Mouse (Mus musculus) E14TG2a.4 (cell line): ENCODE measurements at regions not wholly inside any gene's neighbourhood (a gene's known extent, or its start where the extent isn't known, plus 50 kb on each side); places are given as distances from the start of the nearest gene placed in this dataset.
"Not testable (repeated sequence)": the region's sequence is repeated elsewhere in the genome, so short reads cannot be mapped to it uniquely, and the experiment has no call there.

Experiments
- H3K27me3 ChIP-seq: 2 replicates; pipeline ENCODE4 v1.6.1; 2014; ENCODE audit warnings: low read length, control low read depth; ENCODE audit not compliant: insufficient read depth
- H3K36me3 ChIP-seq: 2 replicates; pipeline ENCODE4 v1.6.1; 2014; ENCODE audit warnings: low read length, control low read depth; ENCODE audit not compliant: insufficient read depth
- H3K4me1 ChIP-seq: replicated peaks from 2 replicates; pipeline ENCODE4 v1.6.1; 2014; ENCODE audit warnings: low read depth, low read length, control low read depth
- H3K4me3 ChIP-seq: replicated peaks from 2 replicates; pipeline ENCODE4 v1.5.1; 2014; ENCODE audit warnings: mild to moderate bottlenecking, low read length
- H3K9me3 ChIP-seq: 2 replicates; pipeline ENCODE4 v1.6.1; 2014; ENCODE audit warnings: low read length, control low read depth
- CTCF ChIP-seq: conservative IDR thresholded peaks from 2 replicates; pipeline ENCODE4 v1.5.1; 2014; ENCODE audit warnings: low read length
- NANOG ChIP-seq: IDR thresholded peaks from 2 replicates; pipeline ENCODE4 v1.6.1; 2014; ENCODE audit warnings: borderline replicate concordance, low read length, mixed read lengths
- POU5F1 ChIP-seq: IDR thresholded peaks from 2 replicates; pipeline ENCODE4 v1.6.1; 2014; ENCODE audit warnings: low read length, borderline replicate concordance

DNA sequence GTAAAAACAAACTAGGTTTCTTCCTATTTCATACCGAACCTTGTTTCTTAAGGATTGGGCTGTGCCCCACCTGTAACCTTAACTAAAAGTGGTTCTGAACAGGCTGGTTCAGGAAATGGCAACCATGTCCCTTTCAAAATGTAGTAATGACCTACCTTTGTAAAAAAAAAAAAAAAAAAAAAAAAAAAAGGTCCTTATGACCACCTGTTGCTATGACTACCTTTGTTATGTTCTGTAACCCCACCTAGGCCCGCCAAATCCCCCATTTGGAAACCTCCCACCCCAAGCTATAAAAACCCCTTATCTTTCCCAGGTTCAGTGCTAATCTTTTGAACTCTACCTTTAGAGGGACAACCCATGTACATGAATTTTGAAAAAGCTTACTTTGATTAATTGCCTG, 60.8 kb upstream of the Asns start:
- H3K36me3 ChIP-seq, result no peaks in the 10 kb centered on the region
- no peak overlapping the region for H3K4me3 ChIP-seq
- H3K9me3 ChIP-seq, result no peaks in the 10 kb centered on the region
- TF ChIP-seq POU5F1 (no peak), NANOG (no peak), CTCF (no peak)
- peaks cover 32% of the 10 kb centered on the region for H3K4me1 ChIP-seq
- no peaks in the 10 kb centered on the region for H3K27me3 ChIP-seq

DNA sequence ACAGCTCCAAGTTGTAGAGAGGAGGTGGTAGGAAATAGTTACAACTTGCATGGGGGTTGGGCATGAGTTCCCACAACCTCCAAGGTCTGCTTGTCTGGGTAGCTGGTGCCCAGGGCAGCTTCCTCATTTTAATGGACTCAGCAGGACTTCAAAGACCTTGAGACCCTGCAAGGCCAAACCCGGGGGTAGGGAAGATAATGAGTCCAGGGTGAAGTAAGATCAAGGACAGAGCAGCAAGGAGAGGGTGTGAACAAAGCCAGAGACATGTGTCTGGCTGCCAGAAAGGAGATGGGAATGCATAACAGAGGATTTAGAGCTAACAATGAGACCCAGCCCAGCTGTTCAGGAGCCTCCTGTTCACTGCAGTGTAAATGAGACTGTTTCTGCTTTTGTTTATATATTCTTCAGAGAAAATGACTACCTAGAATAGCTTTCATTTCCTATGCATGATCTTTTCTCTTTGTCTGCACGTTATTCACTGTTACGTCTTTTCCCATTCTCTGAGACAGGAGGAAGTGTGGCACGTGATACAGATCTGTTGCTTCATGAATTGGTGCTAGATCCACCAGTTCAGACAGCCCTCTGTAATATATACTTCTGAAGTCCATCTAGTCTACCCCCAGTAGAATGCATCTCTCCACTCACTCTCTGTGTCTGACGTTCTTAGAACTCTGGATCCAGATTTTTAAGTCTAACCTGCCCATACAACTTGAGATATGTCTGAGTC, 60.0 kb upstream of the Asns start:
- no peaks in the 10 kb centered on the region for H3K27me3 ChIP-seq
- H3K36me3 ChIP-seq, result no peaks in the 10 kb centered on the region
- peaks cover 32% of the 10 kb centered on the region for H3K4me1 ChIP-seq
- H3K4me3 ChIP-seq, result no peak overlapping the region
- TF ChIP-seq POU5F1 (no peak), NANOG (peak; percentile 53; the same call in 1 of the 2 replicates), CTCF (no peak)
- no peaks in the 10 kb centered on the region for H3K9me3 ChIP-seq

DNA sequence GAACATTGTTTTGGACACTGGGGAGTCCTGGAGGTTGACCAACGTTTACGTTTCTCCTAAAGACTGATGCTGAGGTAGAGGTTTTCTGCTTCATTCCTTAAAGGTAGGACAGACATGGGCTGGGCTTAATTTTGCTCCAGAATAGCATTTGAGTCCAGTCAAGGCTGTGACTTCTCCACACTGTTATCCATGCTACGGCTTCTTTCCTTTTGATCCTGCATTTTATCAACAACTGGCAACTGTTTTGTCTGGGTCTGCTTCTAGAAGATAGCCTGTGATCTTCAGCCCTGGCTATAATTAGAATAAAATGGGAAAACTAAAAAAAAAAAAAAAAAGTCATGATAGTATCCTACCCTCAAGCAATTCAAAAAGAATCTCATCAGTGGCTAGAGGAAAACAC, 55.5 kb upstream of the Asns start:
- peaks cover 35% of the 10 kb centered on the region for H3K4me1 ChIP-seq
- TF ChIP-seq NANOG (no peak), POU5F1 (no peak), CTCF (no peak)
- H3K27me3 ChIP-seq, result no peaks in the 10 kb centered on the region
- no peak overlapping the region for H3K4me3 ChIP-seq
- no peaks in the 10 kb centered on the region for H3K36me3 ChIP-seq
- no peaks in the 10 kb centered on the region for H3K9me3 ChIP-seq

DNA sequence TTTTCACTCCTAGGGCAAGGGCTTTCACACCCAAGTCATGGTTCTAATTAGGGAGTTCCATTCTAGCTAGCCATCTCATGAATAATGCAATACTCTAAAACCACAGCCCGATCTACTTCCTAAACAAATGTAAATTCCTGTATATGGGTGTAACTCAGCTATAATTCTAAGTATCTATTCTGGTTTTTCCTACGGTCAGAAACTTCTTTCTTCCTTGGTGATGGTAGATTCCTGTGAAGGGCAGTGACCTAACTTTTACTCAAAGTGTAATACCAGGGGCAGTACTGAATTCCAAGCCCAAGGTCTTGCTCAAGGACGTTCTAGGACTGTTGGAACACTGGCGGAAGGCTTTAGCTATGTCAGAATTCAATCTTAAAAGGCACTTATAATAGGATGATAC, 51.2 kb upstream of the Asns start:
- H3K4me3 ChIP-seq, H3K36me3 ChIP-seq, H3K27me3 ChIP-seq, H3K9me3 ChIP-seq: not testable (repeated sequence)
- peaks cover 21% of the 10 kb centered on the region for H3K4me1 ChIP-seq
